Mouse (Mus musculus) heart, embryonic 10.5 days (tissue): Measurements from ENCODE around the gene Plgrkt. TPM values are rescaled to one million over a fixed set of nuclear protein-coding genes. Genes with fewer than 3 reads are reported as not detected.
A peak's percentile ranks its signal among the peaks of the same experiment; 100 is the strongest.
"Not testable (repeated sequence)": the region's sequence is repeated elsewhere in the genome, so short reads cannot be mapped to it uniquely, and the experiment has no call there.

ENCODE experiments used
- DNase-seq: peaks from one replicate; pipeline ENCODE4 v3.0.0-alpha.2; 2017; ENCODE audit warnings: low spot score
- H3K27ac ChIP-seq: fragments of 300-500 bp; sonication (generic); 2 replicates; pipeline ENCODE4 v1.5.1; 2016; ENCODE audit warnings: mild to moderate bottlenecking
- H3K27me3 ChIP-seq: fragments of 300-500 bp; sonication (generic); 2 replicates; pipeline ENCODE4 v1.6.1; 2016; ENCODE audit warnings: mild to moderate bottlenecking; ENCODE audit not compliant: poor library complexity, insufficient read depth, severe bottlenecking
- H3K36me3 ChIP-seq: fragments of 300-500 bp; sonication (generic); 2 replicates; pipeline ENCODE4 v1.6.1; 2016; ENCODE audit warnings: mild to moderate bottlenecking, moderate library complexity
- H3K4me1 ChIP-seq: fragments of 300-500 bp; sonication (generic); 2 replicates; pipeline ENCODE4 v1.6.1; 2016; ENCODE audit warnings: mild to moderate bottlenecking
- H3K4me3 ChIP-seq: fragments of 300-500 bp; sonication (generic); 2 replicates; pipeline ENCODE4 v1.5.1; 2016; ENCODE audit warnings: mild to moderate bottlenecking, moderate library complexity
- H3K9me3 ChIP-seq: fragments of 300-500 bp; sonication (generic); 2 replicates; pipeline ENCODE4 v1.6.1; 2016; ENCODE audit warnings: mild to moderate bottlenecking, moderate library complexity
- WGBS: fragments of 180-500 bp; shearing (Covaris S2); methylation state at CpG from one replicate; pipeline ENCODE4 v1.1.7; 2016; 5-methylcytosine and 5-hydroxymethylcytosine counted together
- polyA plus RNA-seq: library from polyadenylated mRNA; unstranded; fragments of >200 nt; fragmentation: Nextera tagmentation; extraction: Ambion mirVana; gene quantifications from 2 replicates; pipeline ENCODE4 v1.2.1, GENCODE M21; 2016

The Plgrkt gene
- 41.5 and 42.5 TPM in 2 replicates for polyA plus RNA-seq

DNA sequence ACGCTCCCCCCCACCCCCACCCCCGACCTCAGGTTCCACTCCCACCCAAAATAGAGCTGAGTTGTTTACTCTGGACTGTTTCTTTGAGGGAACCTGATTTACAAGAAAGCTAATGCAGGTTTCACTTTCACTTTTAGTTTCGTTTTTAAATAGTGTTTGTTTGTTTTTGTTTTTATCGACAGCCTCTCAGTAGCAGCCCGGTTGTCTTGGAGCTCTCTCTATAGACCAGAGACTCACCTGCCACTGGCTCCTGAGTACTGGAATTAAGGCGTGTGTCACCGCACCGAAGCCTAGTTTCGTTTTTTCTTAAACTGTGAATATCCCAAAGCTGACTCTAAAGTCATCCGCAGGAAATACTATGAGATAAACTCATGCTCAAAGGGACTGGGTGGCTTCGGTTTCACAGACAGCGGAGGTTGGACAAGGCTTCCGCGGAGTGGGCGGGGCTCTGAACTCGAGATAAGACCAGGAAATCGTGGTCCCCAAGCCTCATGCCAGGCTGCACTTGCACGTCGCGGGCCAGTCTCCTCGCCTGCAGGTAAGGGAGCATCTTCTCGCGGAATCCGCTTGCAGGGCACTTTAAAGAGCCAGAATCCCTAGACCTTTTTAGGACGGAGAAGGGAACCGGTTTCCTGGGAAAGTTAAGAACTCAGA is at the start of gene Plgrkt, which contains the start of gene Cd274:
Gene Plgrkt, minus strand, starts transcription at position 422 of the 654 bp plus-strand sequence.
Gene Cd274, plus strand, starts transcription at position 487 of the 654 bp plus-strand sequence.
- peak within 1 kb of the TSS; percentile 48; the same call in 1 of the 2 replicates for H3K27ac ChIP-seq

DNA sequence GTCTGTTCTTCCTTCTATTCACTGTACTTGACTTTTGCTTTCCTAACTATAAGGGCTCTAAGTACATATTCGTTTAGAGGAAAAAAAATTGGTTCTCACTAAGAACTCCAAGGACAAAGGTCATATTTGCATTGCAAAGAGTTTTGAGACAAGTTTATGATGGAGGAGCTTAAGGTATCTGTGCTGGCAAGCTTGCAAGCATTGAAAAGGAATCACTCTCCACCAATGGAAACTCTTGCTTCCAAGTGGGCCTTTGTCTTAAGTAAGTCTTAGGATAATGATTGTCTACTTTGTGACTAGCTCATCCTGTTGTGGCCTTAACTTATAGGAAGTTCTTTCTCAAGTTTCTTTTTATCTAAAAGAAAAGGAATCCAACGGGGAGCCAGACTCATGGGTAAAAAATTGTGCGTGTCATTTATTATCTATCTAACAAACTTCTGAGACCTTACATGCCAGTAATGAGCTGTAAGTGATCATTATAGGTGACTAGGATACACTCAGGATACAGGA is 49.3 kb upstream of the Plgrkt start:
- H3K27me3 ChIP-seq: no peaks in the 10 kb centered on the region
- no peak overlapping the region for H3K4me3 ChIP-seq
- 60% methylated on average over 3 of the region's 3 CpGs for WGBS
- no peaks in the 10 kb centered on the region for H3K9me3 ChIP-seq
- H3K27ac ChIP-seq: no peak overlapping the region
- H3K4me1 ChIP-seq: peaks cover 11% of the 10 kb centered on the region; the same call in 1 of the 2 replicates
- no peaks in the 10 kb centered on the region for H3K36me3 ChIP-seq
- DNase-seq: no peak

More for the DNA sequence above, at the start of gene Plgrkt, which contains the start of gene Cd274:
- H3K4me1 ChIP-seq: 0 out of 2 replicates have a peak, but pooled peaks cover 4% of the 10 kb centered on the region
- H3K36me3 ChIP-seq: no peaks in the 10 kb centered on the region
- 1% methylated on average over 26 of the region's 26 CpGs for WGBS
- no peaks in the 10 kb centered on the region for H3K9me3 ChIP-seq
- no peaks in the 10 kb centered on the region for H3K27me3 ChIP-seq
- peak; percentile 92 for DNase-seq
- peak within 1 kb of the TSS; percentile 65 for H3K4me3 ChIP-seq

DNA sequence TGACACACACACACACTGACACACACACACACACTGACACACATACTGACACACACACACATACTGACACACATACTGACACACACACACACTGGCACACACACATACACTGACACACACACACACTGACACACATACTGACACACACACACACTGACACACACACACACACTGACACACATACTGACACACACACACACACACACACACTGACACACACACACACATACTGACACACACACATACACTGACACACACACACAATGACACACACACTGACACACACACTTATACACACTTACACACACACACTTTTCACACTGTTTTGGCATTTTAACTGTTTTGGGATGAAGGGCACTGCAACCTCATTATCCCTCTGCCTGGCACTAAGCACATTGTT is 47.7 kb upstream of the Plgrkt start:
- H3K27ac ChIP-seq: not testable (repeated sequence)
- H3K4me1 ChIP-seq: peaks cover 11% of the 10 kb centered on the region; the same call in 1 of the 2 replicates

DNA sequence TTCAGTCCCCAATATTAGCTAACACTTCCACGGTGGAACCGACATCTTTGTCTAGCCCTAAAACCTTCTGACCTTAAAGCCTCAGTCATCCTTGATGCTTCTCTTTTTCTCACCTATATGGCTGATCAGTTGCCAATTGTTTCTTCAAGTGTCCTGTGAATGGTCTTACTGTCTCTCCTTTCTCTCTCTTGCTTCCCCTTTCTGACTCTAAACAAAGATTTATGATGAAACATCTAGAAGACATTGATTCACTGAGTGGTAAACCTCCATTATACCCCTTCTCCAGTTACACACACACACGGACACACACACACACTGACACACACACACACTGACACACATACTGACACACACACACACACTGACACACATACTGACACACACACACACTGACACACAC is 47.3 kb upstream of the Plgrkt start:
- no peak for DNase-seq
- H3K4me3 ChIP-seq: no peak overlapping the region

More for the DNA sequence above, 47.7 kb upstream of the Plgrkt start:
- not testable (repeated sequence) for DNase-seq, H3K9me3 ChIP-seq, H3K36me3 ChIP-seq, H3K4me3 ChIP-seq, H3K27me3 ChIP-seq

DNA sequence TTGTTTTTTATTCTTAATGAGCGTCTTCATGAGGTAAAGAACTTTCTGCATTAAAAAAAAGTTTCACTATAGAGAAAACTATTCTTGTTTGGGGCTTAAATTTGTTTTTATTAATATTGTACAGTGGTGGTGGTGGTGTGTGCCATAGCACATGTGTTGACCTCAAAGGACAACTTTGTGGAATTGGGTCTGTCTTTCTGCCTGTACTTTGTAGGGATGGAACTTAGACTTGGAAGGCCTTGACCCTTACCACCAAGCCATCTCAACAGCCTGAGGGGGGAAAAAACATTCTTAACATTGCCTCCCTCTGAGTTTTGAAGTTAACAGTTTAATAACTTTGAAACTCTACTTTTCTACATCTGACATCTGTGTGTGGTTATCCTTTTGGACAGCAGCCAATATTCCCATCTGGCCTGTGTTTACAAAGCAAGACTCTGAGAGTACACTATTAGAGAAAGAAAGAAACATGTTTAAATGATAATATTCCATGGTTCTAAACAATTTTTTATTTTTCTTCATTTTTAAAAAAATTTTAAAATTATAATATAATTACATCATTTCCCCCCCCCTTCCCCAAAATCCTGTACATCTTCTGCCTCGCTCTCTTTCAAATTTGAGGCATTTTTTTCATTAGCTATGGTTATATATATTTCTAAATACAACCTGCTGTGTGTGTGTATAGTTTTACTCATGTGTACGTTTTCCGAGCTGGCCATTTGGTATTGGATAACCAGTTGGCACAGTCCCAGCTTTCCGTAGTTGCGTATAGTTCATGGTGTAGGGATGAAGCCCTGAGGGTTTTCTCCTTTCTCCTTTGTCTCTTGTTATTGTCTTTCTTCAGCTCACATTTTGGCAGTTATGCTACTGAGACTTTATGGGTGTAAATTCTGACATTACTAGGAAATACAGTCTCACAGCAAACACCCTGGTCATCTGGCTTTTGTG is 45.6 kb upstream of the Plgrkt start:
- Histone ChIP-seq H3K27ac (no peak overlapping the region), H3K4me3 (no peak overlapping the region), H3K4me1 (peaks cover 3% of the 10 kb centered on the region; the same call in 1 of the 2 replicates), H3K27me3 (no peaks in the 10 kb centered on the region), H3K9me3 (no peaks in the 10 kb centered on the region), H3K36me3 (no peaks in the 10 kb centered on the region)
- DNase-seq: no peak
- 88% methylated on average over 6 of the region's 6 CpGs for WGBS

More for the DNA sequence above, 47.3 kb upstream of the Plgrkt start:
- Histone ChIP-seq H3K9me3 (no peaks in the 10 kb centered on the region), H3K27ac (no peak overlapping the region), H3K27me3 (no peaks in the 10 kb centered on the region), H3K36me3 (no peaks in the 10 kb centered on the region), H3K4me1 (peaks cover 11% of the 10 kb centered on the region; the same call in 1 of the 2 replicates)
- WGBS: 87% methylated on average over 3 of the region's 3 CpGs

DNA sequence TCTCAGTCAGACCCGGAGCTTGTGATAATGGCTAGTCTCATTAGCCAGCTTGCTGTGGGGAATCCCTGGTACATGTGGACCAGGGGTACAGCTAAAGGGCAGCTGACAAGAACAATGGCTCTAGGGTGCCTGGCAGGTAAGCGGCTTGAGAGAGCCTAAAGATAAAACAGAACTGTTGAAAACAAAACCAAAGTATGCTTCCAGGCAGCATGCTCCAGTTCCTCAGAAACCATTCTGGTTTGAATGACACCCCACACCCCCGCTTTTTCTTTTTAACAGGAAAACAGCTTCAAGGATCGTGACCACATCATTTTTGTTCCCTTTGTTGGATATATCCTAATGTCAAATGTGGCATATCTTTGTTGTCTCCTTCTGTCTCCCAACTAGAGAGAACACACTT is 43.4 kb upstream of the Plgrkt start, which contains the start of gene Pdcd1lg2:
Gene Pdcd1lg2, plus strand, starts transcription at position 301 of the 400 bp plus-strand sequence.
- 84% methylated on average over 4 of the region's 4 CpGs for WGBS
- H3K4me1 ChIP-seq: 0 out of 2 replicates have a peak, but pooled peaks cover 3% of the 10 kb centered on the region
- no peak for DNase-seq

DNA sequence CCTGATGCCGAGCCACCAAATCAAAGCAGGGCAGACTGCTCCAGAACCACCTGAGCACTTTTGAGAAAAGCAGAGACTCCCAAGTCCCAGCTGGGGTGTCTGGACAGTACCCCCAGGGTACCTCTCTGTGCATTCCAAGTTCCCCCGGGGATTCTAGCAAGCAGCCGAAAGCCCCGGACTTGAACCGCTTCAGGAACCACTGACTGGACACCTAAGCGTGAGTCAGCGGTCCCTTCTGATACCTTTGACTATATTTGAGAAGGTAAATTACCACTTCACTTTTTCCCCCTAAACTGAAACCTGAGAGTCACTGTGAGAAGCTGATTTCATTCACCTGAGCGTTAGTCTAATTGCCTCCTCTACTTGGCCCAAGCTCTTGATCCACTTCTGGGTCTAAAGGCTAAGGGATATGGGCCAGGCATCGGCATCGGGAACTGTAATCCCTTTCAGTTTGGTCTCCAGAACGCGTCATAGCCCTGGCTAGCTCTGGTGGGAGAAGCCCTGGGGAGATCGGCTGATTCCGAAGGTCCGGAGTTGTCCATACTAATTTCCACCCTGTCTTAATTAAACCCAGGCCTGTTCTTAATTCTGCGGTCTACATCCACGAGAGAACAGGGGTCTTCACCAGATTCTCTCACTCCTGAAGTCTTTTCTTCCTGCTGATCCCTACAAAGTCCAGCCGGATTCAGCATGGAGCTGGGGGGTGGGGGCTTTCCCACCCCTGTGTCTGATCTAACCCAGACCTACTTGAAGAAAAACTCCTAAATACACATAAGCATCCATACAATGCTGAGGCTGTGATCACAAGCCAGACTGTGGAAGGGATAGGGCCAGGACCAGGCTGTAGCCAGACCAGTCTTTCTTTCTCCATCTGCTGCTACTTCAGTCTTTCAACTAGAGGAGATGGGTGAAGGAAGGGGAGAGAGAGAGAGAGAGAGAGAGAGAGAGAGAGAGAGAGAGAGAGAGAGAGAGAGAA is 39.1 kb upstream of the Plgrkt start:
- H3K4me1 ChIP-seq: 0 out of 2 replicates have a peak, but pooled peaks cover 3% of the 10 kb centered on the region
- DNase-seq: no peak
- H3K27ac ChIP-seq: no peak overlapping the region
- H3K4me3 ChIP-seq: no peak overlapping the region
- no peaks in the 10 kb centered on the region for H3K9me3 ChIP-seq
- H3K36me3 ChIP-seq: no peaks in the 10 kb centered on the region
- 79% methylated on average over 18 of the region's 18 CpGs for WGBS
- no peaks in the 10 kb centered on the region for H3K27me3 ChIP-seq

More for the DNA sequence above, 43.4 kb upstream of the Plgrkt start, which contains the start of gene Pdcd1lg2:
- Histone ChIP-seq H3K4me3 (no peak within 1 kb of the TSS), H3K36me3 (no peaks in the 10 kb centered on the region), H3K27ac (no peak within 1 kb of the TSS), H3K27me3 (no peaks in the 10 kb centered on the region), H3K9me3 (no peaks in the 10 kb centered on the region)

DNA sequence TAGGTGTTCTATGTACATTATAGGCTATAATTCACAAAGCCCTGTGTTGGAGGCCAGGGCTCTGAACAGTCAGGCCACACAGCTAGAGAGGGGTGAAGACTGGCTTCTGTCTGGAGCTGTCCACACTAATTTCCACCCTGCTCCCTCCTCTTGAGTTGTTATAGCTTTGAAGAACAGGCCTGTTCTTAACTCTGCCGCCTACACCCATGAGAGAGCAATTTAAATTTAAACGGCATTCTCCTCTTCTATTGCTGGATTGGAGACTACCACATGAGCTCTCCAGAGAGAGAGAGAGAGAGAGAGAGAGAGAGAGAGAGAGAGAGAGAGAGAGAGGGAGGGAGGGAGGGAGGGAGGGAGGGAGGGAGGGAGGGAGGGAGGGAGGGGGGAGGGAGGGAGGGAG is 38.2 kb upstream of the Plgrkt start:
- Histone ChIP-seq H3K36me3 (no peaks in the 10 kb centered on the region), H3K27ac (no peak overlapping the region), H3K9me3 (no peaks in the 10 kb centered on the region), H3K4me3 (no peak overlapping the region), H3K27me3 (no peaks in the 10 kb centered on the region), H3K4me1 (0 out of 2 replicates have a peak, but pooled peaks cover 3% of the 10 kb centered on the region)
- 41% methylated on average over 2 of the region's 2 CpGs for WGBS
- no peak for DNase-seq

DNA sequence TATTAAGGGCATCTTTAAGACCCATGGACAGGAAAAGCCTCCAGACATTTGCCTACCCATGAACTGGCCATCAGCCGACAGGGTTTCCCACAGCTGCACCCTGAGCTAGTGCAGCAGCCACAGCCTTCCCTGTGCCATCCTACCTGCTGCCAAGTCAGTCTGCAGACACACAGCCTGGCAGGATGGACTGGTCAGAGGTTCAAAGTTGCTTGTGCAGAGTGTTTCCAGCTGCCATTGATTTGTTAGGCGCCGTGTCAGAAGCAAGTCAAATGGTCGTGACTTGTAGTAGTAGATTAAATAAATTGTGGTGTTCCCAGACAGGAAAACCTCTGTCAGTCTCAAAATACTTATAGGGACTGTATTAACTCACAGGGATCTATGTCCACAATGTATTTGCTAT is 36.1 kb upstream of the Plgrkt start:
- Histone ChIP-seq H3K36me3 (no peaks in the 10 kb centered on the region), H3K9me3 (no peaks in the 10 kb centered on the region), H3K27me3 (no peaks in the 10 kb centered on the region), H3K4me1 (0 out of 2 replicates have a peak, but pooled peaks cover 3% of the 10 kb centered on the region), H3K27ac (no peak overlapping the region), H3K4me3 (no peak overlapping the region)
- 89% methylated on average over 4 of the region's 4 CpGs for WGBS
- DNase-seq: no peak

DNA sequence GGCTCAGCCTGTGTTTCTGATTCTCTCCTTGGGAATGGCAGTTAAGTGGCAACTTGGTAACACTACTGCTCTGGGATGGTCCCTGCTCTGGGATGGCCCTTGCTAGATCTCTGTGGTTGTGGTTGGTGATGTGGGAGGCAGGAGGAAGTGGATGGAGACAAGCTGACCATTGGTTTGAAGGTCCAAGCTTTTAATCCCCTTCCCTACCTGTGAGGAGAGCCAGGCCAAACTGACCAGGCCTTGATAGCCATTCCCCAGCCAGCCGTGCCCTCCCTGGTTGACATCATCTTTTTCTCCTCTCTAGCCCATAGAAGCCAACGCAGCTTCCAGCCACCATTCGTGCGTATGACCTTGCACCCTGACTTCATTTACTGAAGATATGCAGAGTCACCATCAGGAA is 35.4 kb upstream of the Plgrkt start:
- no peak overlapping the region for H3K4me3 ChIP-seq
- no peaks in the 10 kb centered on the region for H3K36me3 ChIP-seq
- no peak overlapping the region for H3K27ac ChIP-seq
- H3K4me1 ChIP-seq: no peaks in the 10 kb centered on the region
- no peak for DNase-seq
- H3K9me3 ChIP-seq: no peaks in the 10 kb centered on the region
- WGBS: 87% methylated on average over 4 of the region's 4 CpGs
- no peaks in the 10 kb centered on the region for H3K27me3 ChIP-seq

DNA sequence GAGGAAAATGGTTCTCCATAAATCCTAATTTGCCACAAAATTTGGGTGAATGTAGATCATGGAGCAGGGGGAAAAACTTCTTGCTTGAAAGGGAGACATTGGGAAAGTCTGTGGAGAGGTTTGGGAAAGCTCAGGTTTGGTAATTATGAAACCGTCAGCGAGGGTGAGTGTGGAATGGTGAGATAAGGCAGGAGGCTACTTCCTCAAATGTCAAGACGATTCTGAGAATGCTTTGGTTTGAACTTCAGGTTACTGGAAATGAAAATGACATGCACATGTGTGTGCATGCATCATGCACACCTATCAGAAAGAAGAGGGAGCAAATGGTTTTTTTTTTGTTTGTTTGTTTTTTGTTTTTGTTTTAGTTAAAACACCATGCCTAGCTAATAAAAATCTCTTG is 33.3 kb upstream of the Plgrkt start:
- Histone ChIP-seq H3K27ac (no peak overlapping the region), H3K36me3 (no peaks in the 10 kb centered on the region), H3K9me3 (no peaks in the 10 kb centered on the region), H3K4me3 (no peak overlapping the region), H3K4me1 (no peaks in the 10 kb centered on the region), H3K27me3 (no peaks in the 10 kb centered on the region)
- peak; percentile 55 for DNase-seq
- 63% methylated on average over 3 of the region's 3 CpGs for WGBS

DNA sequence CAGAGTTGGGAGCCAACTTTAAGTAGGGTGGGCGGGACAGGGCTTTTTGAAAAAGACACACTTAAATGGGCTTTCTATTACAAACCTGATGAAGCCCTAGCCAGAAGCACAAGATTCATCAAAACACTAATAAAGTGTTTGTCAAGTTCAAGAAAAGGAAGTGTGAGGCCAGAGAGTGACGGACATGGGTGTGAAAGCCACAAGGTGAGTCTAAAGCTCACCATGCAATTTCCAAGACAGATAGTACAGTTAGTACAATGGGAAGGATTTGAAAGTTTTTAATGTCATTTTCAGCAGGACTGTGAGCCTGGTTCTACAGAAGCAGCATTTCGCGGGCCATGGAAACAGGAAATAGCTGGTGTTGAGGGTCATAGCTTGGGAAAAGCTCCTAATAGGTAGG is 32.6 kb upstream of the Plgrkt start:
- Histone ChIP-seq H3K27ac (no peak overlapping the region), H3K36me3 (no peaks in the 10 kb centered on the region), H3K27me3 (no peaks in the 10 kb centered on the region), H3K4me3 (no peak overlapping the region), H3K4me1 (no peaks in the 10 kb centered on the region), H3K9me3 (no peaks in the 10 kb centered on the region)
- peak; percentile 50 for DNase-seq
- WGBS: 90% methylated on average over 4 of the region's 4 CpGs
